Mouse (Mus musculus) MEL (cell line): ENCODE data around the gene Fam129a. TPM values are rescaled to one million over a fixed set of nuclear protein-coding genes. Genes with fewer than 3 reads are reported as not detected.

Source experiments
- DNase-seq: peaks from one replicate; pipeline ENCODE4 v3.0.0; 2011; ENCODE audit warnings: low read depth, low spot score
- H3K27ac ChIP-seq: 2 replicates; pipeline ENCODE4 v1.5.1; 2012; ENCODE audit warnings: low read depth, mild to moderate bottlenecking, control low read depth, low read length, moderate library complexity; ENCODE audit not compliant: control insufficient read depth
- H3K27me3 ChIP-seq, 2 experiments: fragments of 150-350 bp in 1 of 2; sonication (generic) in 1 of 2; 2 replicates each; pipeline ENCODE4 v1.6.1; 2012; ENCODE audit warnings: low read length in 2 of 2, mild to moderate bottlenecking in 2 of 2, improper control_type of control experiment in 1 of 2, moderate library complexity in 1 of 2; ENCODE audit not compliant: insufficient read depth in 2 of 2, control insufficient read depth in 1 of 2
- H3K36me3 ChIP-seq, 2 experiments: 2 replicates each; pipeline ENCODE4 v1.6.1; 2012 to 2014; ENCODE audit warnings: low read length in 2 of 2, improper control_type of control experiment in 1 of 2, inconsistent platforms in 1 of 2, mild to moderate bottlenecking in 1 of 2; ENCODE audit not compliant: insufficient read depth in 2 of 2, control insufficient read depth in 1 of 2
- H3K4me1 ChIP-seq, 2 experiments: fragments of 150-350 bp in 1 of 2; sonication (generic) in 1 of 2; 2 replicates each; pipeline ENCODE4 v1.6.1; 2012; ENCODE audit warnings: low read length in 2 of 2, improper control_type of control experiment in 1 of 2, mild to moderate bottlenecking in 1 of 2; ENCODE audit not compliant: insufficient read depth in 2 of 2, control insufficient read depth in 1 of 2
- H3K4me3 ChIP-seq, 2 experiments: fragments of 150-350 bp in 1 of 2; sonication (generic) in 1 of 2; 2 replicates each; pipeline ENCODE4 v1.5.1; 2012; ENCODE audit warnings: low read depth in 2 of 2, low read length in 2 of 2, mild to moderate bottlenecking in 2 of 2, moderate library complexity in 2 of 2, control low read depth in 1 of 2, improper control_type of control experiment in 1 of 2; ENCODE audit not compliant: control insufficient read depth in 1 of 2, insufficient read depth in 1 of 2
- H3K79me2 ChIP-seq: 2 replicates; pipeline ENCODE4 v1.6.1; 2012; ENCODE audit warnings: mild to moderate bottlenecking, low read length, moderate library complexity; ENCODE audit not compliant: control insufficient read depth, poor library complexity, insufficient read depth
- H3K9ac ChIP-seq: 2 replicates; pipeline ENCODE4 v1.6.1; 2012; ENCODE audit warnings: low read depth, mild to moderate bottlenecking, control low read depth, low read length, moderate library complexity; ENCODE audit not compliant: control insufficient read depth, poor library complexity, severe bottlenecking
- H3K9me3 ChIP-seq: fragments of 150-350 bp; sonication (generic); replicated peaks from 2 replicates; pipeline ENCODE4 v1.6.1; 2012; ENCODE audit warnings: mild to moderate bottlenecking, low read length, improper control_type of control experiment, moderate library complexity; ENCODE audit not compliant: insufficient read depth
- CHD1 ChIP-seq: IDR thresholded peaks from 2 replicates; pipeline ENCODE4 v1.6.1; 2012; ENCODE audit warnings: low read depth, mild to moderate bottlenecking, inconsistent platforms, low read length, improper control_type of control experiment
- CTCF ChIP-seq, 3 experiments: IDR thresholded peaks in 2 of 3; conservative IDR thresholded peaks in 1 of 3; 2 replicates each; pipeline ENCODE4 v1.5.1; 2011 to 2012; ENCODE audit warnings: low read length in 3 of 3, low read depth in 2 of 3, mild to moderate bottlenecking in 2 of 3, improper control_type of control experiment in 1 of 3, inconsistent platforms in 1 of 3, mixed read lengths in 1 of 3, moderate library complexity in 1 of 3; ENCODE audit not compliant: control insufficient read depth in 1 of 3, insufficient read depth in 1 of 3, poor library complexity in 1 of 3, severe bottlenecking in 1 of 3
- E2F4 ChIP-seq: IDR thresholded peaks from 2 replicates; pipeline ENCODE4 v1.6.1; 2011; ENCODE audit warnings: low read depth, low read length, improper control_type of control experiment, borderline replicate concordance
- EP300 ChIP-seq, 2 experiments: IDR thresholded peaks; 2 replicates each; pipeline ENCODE4 v1.6.1; 2011; ENCODE audit warnings: improper control_type of control experiment in 2 of 2, low read length in 2 of 2, low read depth in 1 of 2, mild to moderate bottlenecking in 1 of 2
- GABPA ChIP-seq: IDR thresholded peaks from 2 replicates; pipeline ENCODE4 v1.6.1; 2012; ENCODE audit warnings: low read depth, mild to moderate bottlenecking, inconsistent platforms, low read length, improper control_type of control experiment, moderate library complexity
- GATA1 ChIP-seq: IDR thresholded peaks from 2 replicates; pipeline ENCODE4 v1.6.1; 2011; ENCODE audit warnings: low read depth, low read length, improper control_type of control experiment
- HCFC1 ChIP-seq: IDR thresholded peaks from 2 replicates; pipeline ENCODE4 v1.6.1; 2012; ENCODE audit warnings: low read depth, mild to moderate bottlenecking, inconsistent platforms, low read length, improper control_type of control experiment, moderate library complexity
- KAT2A ChIP-seq: conservative IDR thresholded peaks from 2 replicates; pipeline ENCODE4 v1.6.1; 2012; ENCODE audit warnings: low read depth, low read length, improper control_type of control experiment, inconsistent platforms
- POLR2AphosphoS2 ChIP-seq: IDR thresholded peaks from 2 replicates; pipeline ENCODE4 v1.6.1; 2011; ENCODE audit warnings: low read length, improper control_type of control experiment
- RCOR1 ChIP-seq: IDR thresholded peaks from 2 replicates; pipeline ENCODE4 v1.6.1; 2012; ENCODE audit warnings: low read depth, mild to moderate bottlenecking, inconsistent platforms, low read length, improper control_type of control experiment
- TBP ChIP-seq: IDR thresholded peaks from 2 replicates; pipeline ENCODE4 v1.8.0; 2011; ENCODE audit warnings: low read depth, low read length, improper control_type of control experiment
- TCF12 ChIP-seq: IDR thresholded peaks from 2 replicates; pipeline ENCODE4 v1.6.1; 2014; ENCODE audit warnings: low read depth, mild to moderate bottlenecking, inconsistent platforms, low read length, improper control_type of control experiment, moderate library complexity
- UBTF ChIP-seq: IDR thresholded peaks from 2 replicates; pipeline ENCODE4 v1.6.1; 2012; ENCODE audit warnings: low read depth, mild to moderate bottlenecking, inconsistent platforms, low read length, improper control_type of control experiment, moderate library complexity, borderline replicate concordance; ENCODE audit not compliant: insufficient read depth
- USF1 ChIP-seq: IDR thresholded peaks from 2 replicates; pipeline ENCODE4 v1.6.1; 2014; ENCODE audit warnings: low read depth, mild to moderate bottlenecking, inconsistent platforms, low read length, improper control_type of control experiment, moderate library complexity
- USF2 ChIP-seq, 2 experiments: IDR thresholded peaks; 2 replicates each; pipeline ENCODE4 v1.6.1; 2011 to 2012; ENCODE audit warnings: improper control_type of control experiment in 2 of 2, low read length in 2 of 2, borderline replicate concordance in 1 of 2, inconsistent platforms in 1 of 2, low read depth in 1 of 2, mild to moderate bottlenecking in 1 of 2; ENCODE audit not compliant: insufficient read depth in 1 of 2
- ZKSCAN1 ChIP-seq: IDR thresholded peaks from 2 replicates; pipeline ENCODE4 v1.6.1; 2012; ENCODE audit warnings: low read depth, mild to moderate bottlenecking, inconsistent platforms, low read length, improper control_type of control experiment, moderate library complexity
- polyA plus RNA-seq, 2 experiments: library from polyadenylated mRNA; stranded (reverse) in 1 of 2; unstranded in 1 of 2; fragments of >175 nt in 1 of 2; fragments of >200 nt in 1 of 2; gene quantifications; 2 replicates each; pipeline versions ENCODE4 v1.2.1 to v1.2.4; 2012; ENCODE audit warnings: low replicate concordance in 2 of 2, low read depth in 1 of 2; ENCODE audit not compliant: insufficient read length in 2 of 2, insufficient read depth in 1 of 2, missing spikeins in 1 of 2
- total RNA-seq: library from RNA; depleted of rRNA; stranded (reverse); fragments of 300-350 nt; gene quantifications from 2 replicates; pipeline ENCODE4 v1.2.3, GENCODE M21; 2012

The Fam129a gene
- total and polyA plus RNA-seq, 3 experiments: 3.1 to 67.5 (median 8.8) TPM

DNA sequence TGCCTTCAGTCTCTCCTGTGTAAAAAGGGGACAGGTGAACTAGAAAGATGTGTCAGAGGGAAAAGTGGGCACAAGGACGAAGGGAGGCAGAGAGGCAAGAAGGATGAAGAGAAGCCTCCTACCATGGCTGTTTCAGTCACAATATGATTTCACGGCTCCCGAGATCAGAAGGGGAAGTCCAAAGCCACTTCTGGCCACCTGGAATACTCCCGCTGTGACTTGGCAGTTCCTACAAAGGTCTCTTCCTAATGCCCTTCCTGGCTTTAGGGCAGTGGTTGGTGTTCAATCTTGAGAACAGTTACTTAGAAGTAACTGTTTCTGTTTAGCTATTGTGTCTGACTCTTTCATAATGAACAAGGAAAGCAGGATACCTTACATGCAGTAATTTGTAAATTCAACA lies 14.7 kb downstream of the Fam129a start:
- no peaks in the 10 kb centered on the region; a peak in 1 of 4 replicates for H3K4me1 ChIP-seq
- TF ChIP-seq RCOR1 (no peak), EP300 (IDR thresholded peaks at IDR 0.05; ENCODE audit: low read depth in 1 of 2, low read length in 2 of 2) (no peak)
- DNase-seq: no peak
- no peak overlapping the region for H3K4me3 ChIP-seq
- H3K27ac ChIP-seq: no peak overlapping the region
- H3K9me3 ChIP-seq: no peaks in the 10 kb centered on the region
- H3K79me2 ChIP-seq: no peaks in the 10 kb centered on the region
- H3K9ac ChIP-seq: no peak overlapping the region
- no peaks in the 10 kb centered on the region for H3K27me3 ChIP-seq
- no peaks in the 10 kb centered on the region; a peak in 2 of 4 replicates for H3K36me3 ChIP-seq

DNA sequence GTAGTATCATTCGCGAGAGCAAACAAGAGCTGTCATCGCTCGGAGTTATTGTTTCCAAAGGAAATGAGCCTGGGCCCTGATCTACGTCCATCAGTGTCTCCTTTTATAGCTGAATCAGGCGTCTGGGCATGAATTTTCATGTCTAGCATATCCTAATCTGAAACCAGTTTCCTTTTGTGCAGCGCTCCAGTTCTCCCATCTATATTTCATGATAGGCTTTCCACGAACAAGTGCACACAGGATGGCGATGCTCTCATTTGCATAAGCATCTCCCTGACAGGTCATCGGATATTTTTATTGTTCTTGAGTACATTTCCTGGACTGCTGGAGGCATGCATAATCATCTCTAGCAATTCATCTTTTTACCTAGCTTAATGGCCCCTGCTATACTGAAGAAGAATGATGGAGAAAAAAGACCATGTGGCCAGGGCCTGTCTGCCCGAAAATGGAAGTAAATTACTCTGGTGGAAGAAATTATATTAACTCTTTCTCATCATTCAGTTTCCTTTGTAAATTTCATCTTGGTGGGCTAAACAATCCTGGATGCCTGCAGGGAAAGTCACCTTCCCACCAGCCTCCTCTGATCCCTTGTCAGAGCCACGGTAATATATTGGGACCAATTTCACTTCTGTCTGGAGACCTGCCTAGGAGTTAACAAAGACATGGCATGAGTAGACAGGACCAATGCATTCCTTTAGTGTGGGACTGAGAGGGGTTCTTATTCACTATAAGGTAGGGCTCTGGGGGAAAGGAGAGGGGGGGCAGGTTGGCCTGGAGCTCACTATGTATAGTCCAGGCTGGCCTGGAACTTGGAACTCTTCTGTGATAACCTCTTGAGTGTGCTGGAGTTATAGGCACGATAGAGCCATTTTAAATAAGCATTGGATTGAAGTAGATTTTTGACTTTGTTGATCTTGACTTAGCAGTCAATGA lies 21.4 kb downstream of the Fam129a start:
- H3K79me2 ChIP-seq: no peaks in the 10 kb centered on the region
- no peak overlapping the region for H3K27ac ChIP-seq
- no peak for DNase-seq
- no peak overlapping the region for H3K4me3 ChIP-seq
- TF ChIP-seq EP300 (IDR thresholded peaks at IDR 0.05; ENCODE audit: low read depth in 1 of 2, low read length in 2 of 2): no peak
- no peak for TF ChIP-seq CHD1
- no peaks in the 10 kb centered on the region for H3K27me3 ChIP-seq
- H3K4me1 ChIP-seq: no peaks in the 10 kb centered on the region
- H3K9me3 ChIP-seq: no peaks in the 10 kb centered on the region
- no peak overlapping the region for H3K9ac ChIP-seq
- peaks cover 0 to under 1% of the 10 kb centered on the region in 2 experiments; a peak in 3 of 4 replicates for H3K36me3 ChIP-seq

DNA sequence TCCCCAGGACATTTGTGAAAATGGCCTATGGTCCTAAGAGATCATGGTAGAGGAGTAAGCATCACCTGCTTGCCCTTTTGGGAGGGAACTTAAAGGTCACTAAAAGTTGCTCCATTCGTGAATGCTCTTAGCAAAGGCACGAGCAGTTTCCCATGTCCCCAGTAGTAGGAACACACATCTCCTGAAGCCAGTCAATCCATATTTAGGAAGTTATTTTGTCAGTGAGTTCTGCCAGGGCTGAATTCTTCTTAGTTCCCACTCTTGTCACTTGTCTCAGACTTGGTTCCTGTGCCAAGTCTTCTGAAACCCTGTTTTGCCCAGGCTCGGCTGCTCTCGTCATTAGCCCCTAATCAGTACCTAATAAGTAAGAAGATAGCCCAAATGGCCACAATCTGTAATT lies 23.9 kb downstream of the Fam129a start:
- Histone ChIP-seq H3K27ac (no peak overlapping the region), H3K4me1 (peaks cover 0 to 3% of the 10 kb centered on the region in 2 experiments; a peak in 1 of 4 replicates)

More for the DNA sequence above, 23.9 kb downstream of the Fam129a start:
- no peak for TF ChIP-seq E2F4
- no peak for TF ChIP-seq GATA1
- no peak for TF ChIP-seq GABPA
- no peak for TF ChIP-seq POLR2AphosphoS2
- TF ChIP-seq TCF12: no peak
- TF ChIP-seq TBP: no peak
- no peak for TF ChIP-seq CHD1
- no peak for TF ChIP-seq UBTF
- no peak for TF ChIP-seq USF2 (IDR thresholded peaks at IDR 0.05; ENCODE audit: borderline replicate concordance in 1 of 2, insufficient read depth in 1 of 2, low read depth in 1 of 2, low read length in 2 of 2)
- TF ChIP-seq CTCF (IDR thresholded peaks at IDR 0.05 in 2 of 3, conservative IDR thresholded peaks at IDR 0.05 in 1 of 3; ENCODE audit: control insufficient read depth in 1 of 3, insufficient read depth in 1 of 3, low read depth in 2 of 3, low read length in 3 of 3, poor library complexity in 1 of 3, severe bottlenecking in 1 of 3): no peak
- TF ChIP-seq HCFC1: no peak
- TF ChIP-seq ZKSCAN1: no peak
- no peak for TF ChIP-seq KAT2A
- no peak for TF ChIP-seq USF1
- peaks cover 0 to 8% of the 10 kb centered on the region in 2 experiments; a peak in 3 of 4 replicates for H3K36me3 ChIP-seq
- H3K4me3 ChIP-seq: no peak overlapping the region
- no peaks in the 10 kb centered on the region for H3K27me3 ChIP-seq
- H3K79me2 ChIP-seq: no peaks in the 10 kb centered on the region
- no peak for DNase-seq
- no peaks in the 10 kb centered on the region for H3K9me3 ChIP-seq
- no peak overlapping the region for H3K9ac ChIP-seq
